Mouse (Mus musculus) embryonic facial prominence, embryonic 10.5 days (tissue): ENCODE data around the gene Cd68. TPM values are rescaled to one million over a fixed set of nuclear protein-coding genes. Genes with fewer than 3 reads are reported as not detected.

Experiments used
- DNase-seq: peaks from one replicate; pipeline ENCODE4 v3.0.0-alpha.2; 2017; ENCODE audit warnings: low spot score
- H3K27ac ChIP-seq: fragments of 300-500 bp; sonication (generic); replicated peaks from 2 replicates; pipeline ENCODE4 v1.5.1; 2016; ENCODE audit warnings: mild to moderate bottlenecking
- H3K27me3 ChIP-seq: fragments of 300-500 bp; sonication (generic); replicated peaks from 2 replicates; pipeline ENCODE4 v1.6.1; 2016; ENCODE audit warnings: low read depth, mild to moderate bottlenecking; ENCODE audit not compliant: poor library complexity, severe bottlenecking
- H3K36me3 ChIP-seq: fragments of 300-500 bp; sonication (generic); replicated peaks from 2 replicates; pipeline ENCODE4 v1.6.1; 2016; ENCODE audit warnings: mild to moderate bottlenecking, moderate library complexity
- H3K4me1 ChIP-seq: fragments of 300-500 bp; sonication (generic); 2 replicates; pipeline ENCODE4 v1.6.1; 2016
- H3K4me3 ChIP-seq: fragments of 300-500 bp; sonication (generic); 2 replicates; pipeline ENCODE4 v1.5.1; 2016; ENCODE audit warnings: mild to moderate bottlenecking, moderate library complexity
- H3K9me3 ChIP-seq: fragments of 300-500 bp; sonication (generic); 2 replicates; pipeline ENCODE4 v1.6.1; 2016; ENCODE audit warnings: mild to moderate bottlenecking
- WGBS: fragments of 180-500 bp; shearing (Covaris S2); methylation state at CpG from one replicate; pipeline ENCODE4 v1.1.7; 2016; 5-methylcytosine and 5-hydroxymethylcytosine counted together
- polyA plus RNA-seq: library from polyadenylated mRNA; unstranded; fragments of >200 nt; fragmentation: Nextera tagmentation; extraction: Ambion mirVana; gene quantifications from 2 replicates; pipeline ENCODE4 v1.2.1, GENCODE M21; 2016

The Cd68 gene
- polyA plus RNA-seq, 1 experiment from 2014 or later = 7.3 TPM

DNA sequence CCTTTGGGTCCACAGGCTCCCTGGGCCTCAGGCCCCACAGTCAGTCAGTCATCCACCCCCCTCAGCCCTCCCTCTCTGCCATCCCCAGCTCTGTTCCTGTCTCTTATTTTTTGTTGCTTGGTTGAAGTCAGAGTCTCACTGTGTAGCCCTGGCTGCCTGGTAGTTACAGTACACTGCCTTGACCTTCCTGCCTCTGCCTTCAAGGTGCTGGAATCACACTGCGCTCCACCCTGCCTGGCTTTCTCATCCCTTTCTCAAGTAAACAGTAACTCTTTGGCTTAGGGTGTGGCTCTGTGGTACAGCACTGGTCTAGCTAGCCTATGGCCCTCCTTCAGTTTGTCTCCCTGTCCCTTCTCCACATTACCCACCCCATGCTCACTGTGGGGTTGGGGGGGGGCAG is 23.9 kb upstream of the Cd68 start:
- H3K36me3 ChIP-seq = no peaks in the 10 kb centered on the region
- no peaks in the 10 kb centered on the region for H3K9me3 ChIP-seq
- no peak for DNase-seq
- H3K4me1 ChIP-seq = peaks cover 19% of the 10 kb centered on the region
- no peak overlapping the region for H3K4me3 ChIP-seq
- peaks cover 20% of the 10 kb centered on the region; the same call in 1 of the 2 replicates for H3K27me3 ChIP-seq
- 97% methylated on average over 1 of the region's 1 CpGs for WGBS
- no peak overlapping the region for H3K27ac ChIP-seq

DNA sequence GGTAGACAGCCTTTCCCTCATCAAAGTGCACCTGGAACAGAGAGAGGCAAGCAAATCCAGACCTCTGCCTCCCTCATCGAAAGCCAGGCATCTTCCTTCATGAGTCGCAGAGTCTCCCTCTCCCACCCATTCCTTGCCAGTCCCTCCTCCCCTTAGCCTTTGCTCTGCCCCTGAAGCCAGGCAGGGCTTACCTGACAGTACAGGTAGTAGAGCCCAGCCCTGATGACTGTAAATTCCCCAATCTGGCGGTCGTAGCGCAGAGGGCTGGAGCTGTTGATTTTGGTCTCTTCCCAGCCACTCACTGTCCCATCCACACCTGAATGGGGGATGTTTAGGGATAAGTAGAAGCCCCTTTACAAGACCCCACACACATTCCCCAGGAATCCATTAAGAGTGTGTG is 21.1 kb upstream of the Cd68 start:
- DNase-seq = no peak
- Histone ChIP-seq H3K36me3 (no peaks in the 10 kb centered on the region), H3K4me1 (peaks cover 31% of the 10 kb centered on the region), H3K4me3 (no peak overlapping the region), H3K9me3 (no peaks in the 10 kb centered on the region), H3K27me3 (peaks cover 22% of the 10 kb centered on the region; the same call in 1 of the 2 replicates), H3K27ac (no peak overlapping the region)
- 57% methylated on average over 5 of the region's 5 CpGs for WGBS

DNA sequence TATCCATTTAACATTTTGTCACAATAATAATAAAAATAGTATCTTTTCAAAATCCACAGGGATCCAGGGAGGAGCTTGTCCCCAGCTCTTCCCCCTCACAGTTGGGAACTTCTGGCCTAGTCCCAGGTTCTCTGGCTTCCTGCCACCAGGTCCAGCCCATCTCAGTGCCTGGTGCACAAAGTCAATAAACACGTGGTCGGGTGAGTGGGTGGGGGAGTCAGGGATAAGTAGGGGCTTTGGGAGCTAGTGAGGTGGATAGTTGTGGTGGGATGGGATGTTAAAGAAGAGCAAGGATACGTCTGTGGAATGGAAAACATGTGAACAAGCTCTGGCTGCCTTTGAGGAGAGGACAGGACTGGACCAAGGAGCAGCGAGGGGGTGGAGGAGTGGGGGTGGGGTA is 20.4 kb upstream of the Cd68 start:
- H3K36me3 ChIP-seq = no peaks in the 10 kb centered on the region
- DNase-seq = no peak
- H3K27ac ChIP-seq = no peak overlapping the region
- H3K9me3 ChIP-seq = no peaks in the 10 kb centered on the region
- WGBS = 20% methylated on average over 4 of the region's 4 CpGs
- peaks cover 22% of the 10 kb centered on the region; the same call in 1 of the 2 replicates for H3K27me3 ChIP-seq
- peaks cover 35% of the 10 kb centered on the region for H3K4me1 ChIP-seq
- H3K4me3 ChIP-seq = no peak overlapping the region

DNA sequence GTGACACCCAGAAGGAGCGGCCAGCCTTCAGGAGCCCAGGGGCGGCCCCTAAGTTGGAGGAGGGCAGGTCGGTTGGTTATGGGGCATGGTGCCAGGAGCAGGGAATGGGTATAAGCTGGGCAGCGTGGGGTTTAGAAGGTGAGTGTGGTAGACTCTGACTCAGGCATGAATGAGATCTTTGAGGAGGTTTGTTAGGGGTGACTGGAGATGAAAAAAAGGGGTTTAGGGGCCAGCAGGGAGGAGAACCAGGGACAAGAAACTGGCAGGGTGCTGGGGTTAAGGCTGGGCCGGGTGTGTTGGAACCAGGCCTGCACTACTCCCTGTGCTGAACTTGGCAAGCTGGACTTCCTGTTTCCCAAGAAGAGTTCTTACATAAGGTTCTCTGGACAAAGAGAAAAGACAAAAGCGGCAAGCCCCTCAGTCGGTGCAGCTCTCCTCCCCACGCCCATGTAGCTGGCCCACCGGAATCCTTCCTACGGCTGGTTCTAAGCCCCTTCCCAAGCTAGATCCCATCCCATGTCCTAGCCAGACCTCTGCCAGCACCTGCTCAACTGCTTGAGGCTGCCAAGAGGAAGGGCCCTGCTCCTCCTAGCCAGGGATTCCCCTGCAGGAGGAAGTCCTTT is 19.7 kb upstream of the Cd68 start, which contains the start of gene Tnfsf13:
Tnfsf13 (minus strand) TSS at position 259 of the 623 bp plus-strand sequence.
- no peak for DNase-seq
- H3K27me3 ChIP-seq = peaks cover 22% of the 10 kb centered on the region; the same call in 1 of the 2 replicates
- no peaks in the 10 kb centered on the region; the same call in 1 of the 2 replicates for H3K36me3 ChIP-seq
- H3K4me3 ChIP-seq = no peak within 1 kb of the TSS
- H3K27ac ChIP-seq = 0 out of 2 replicates have a peak within 1 kb of the TSS, but pooled peaks have one; percentile 94
- no peaks in the 10 kb centered on the region for H3K9me3 ChIP-seq
- 76% methylated on average over 10 of the region's 10 CpGs for WGBS
- H3K4me1 ChIP-seq = peaks cover 41% of the 10 kb centered on the region

DNA sequence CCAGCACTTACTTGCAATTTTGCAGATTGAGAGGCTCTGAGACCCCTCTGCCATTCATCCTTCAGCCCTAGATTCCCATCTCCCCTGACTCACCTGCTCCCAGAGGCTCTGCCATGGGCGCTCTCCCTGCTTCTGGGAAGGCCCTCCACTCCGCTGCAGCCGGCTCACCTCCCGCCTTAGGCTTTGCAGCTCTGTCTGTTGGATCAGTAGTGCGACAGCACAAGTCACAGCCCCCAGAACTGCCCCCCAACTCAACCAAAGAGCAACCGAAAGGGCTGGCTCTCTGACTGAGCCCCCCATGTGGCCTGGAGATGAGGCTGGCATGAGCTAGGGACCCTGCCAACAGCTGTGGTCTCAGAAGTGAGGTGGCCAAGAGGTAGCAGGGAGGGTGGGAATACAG is 19.0 kb upstream of the Cd68 start:
- Histone ChIP-seq H3K4me1 (peaks cover 48% of the 10 kb centered on the region), H3K27me3 (peaks cover 22% of the 10 kb centered on the region; the same call in 1 of the 2 replicates), H3K9me3 (no peaks in the 10 kb centered on the region), H3K27ac (no peak overlapping the region), H3K36me3 (peaks cover 7% of the 10 kb centered on the region), H3K4me3 (no peak overlapping the region)
- DNase-seq = no peak
- 81% methylated on average over 6 of the region's 6 CpGs for WGBS

DNA sequence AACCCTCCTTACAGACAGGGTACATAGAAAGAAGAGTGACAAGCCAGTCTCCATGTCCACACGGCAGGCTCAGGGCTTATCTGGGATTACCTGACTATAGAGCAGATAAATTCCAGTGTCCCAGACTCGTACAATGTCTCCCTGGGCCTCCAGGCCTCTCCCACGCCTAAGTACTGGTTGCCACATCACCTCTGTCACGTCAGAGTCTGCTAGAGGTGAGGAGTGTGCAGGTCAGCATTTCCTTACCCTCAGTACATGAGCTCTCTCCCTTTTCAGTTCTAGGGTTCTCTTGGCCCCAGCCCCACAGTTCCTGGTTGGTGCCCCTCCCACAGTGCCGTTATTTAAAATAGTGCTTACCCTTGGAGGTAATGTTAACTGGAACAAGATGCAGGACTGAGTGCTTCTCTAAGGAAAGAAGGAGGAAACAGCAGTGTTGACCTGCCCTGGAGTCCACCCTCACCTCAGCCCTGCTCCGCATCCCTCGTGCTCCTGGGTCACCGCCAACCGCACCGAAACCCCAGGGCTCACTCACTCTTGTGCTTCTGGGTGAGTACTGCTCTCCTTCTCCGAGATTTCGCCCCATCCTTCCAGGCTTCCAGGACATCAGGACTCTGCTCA is 18.3 kb upstream of the Cd68 start:
- Histone ChIP-seq H3K27ac (peak overlapping the region; percentile 94), H3K4me3 (no peak overlapping the region), H3K36me3 (peaks cover 14% of the 10 kb centered on the region), H3K9me3 (no peaks in the 10 kb centered on the region), H3K4me1 (peaks cover 54% of the 10 kb centered on the region), H3K27me3 (peaks cover 22% of the 10 kb centered on the region; the same call in 1 of the 2 replicates)
- 77% methylated on average over 12 of the region's 12 CpGs for WGBS
- DNase-seq = no peak

DNA sequence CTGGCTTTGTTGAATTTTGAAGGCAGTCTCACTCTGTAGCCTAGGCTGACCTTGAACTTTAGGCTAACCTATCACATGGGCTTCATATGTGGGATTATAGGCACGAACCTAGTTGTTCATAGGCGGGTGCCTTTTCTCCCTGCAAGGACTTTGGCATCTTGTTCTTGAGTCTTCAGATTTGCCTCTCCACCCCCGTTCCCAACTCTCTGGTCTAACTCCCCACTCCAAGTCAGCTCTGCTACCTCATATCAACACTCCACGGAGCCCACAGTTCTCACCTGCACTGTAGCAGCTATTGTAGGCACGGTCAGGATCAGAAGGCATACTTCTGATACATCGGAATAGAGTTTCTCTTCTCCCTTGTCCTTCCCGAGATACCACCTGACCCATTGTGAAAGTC is 17.6 kb upstream of the Cd68 start:
- Histone ChIP-seq H3K4me1 (peaks cover 55% of the 10 kb centered on the region), H3K27ac (peak overlapping the region; percentile 94), H3K4me3 (peak overlapping the region; percentile 81; the same call in 1 of the 2 replicates), H3K9me3 (no peaks in the 10 kb centered on the region), H3K36me3 (peaks cover 20% of the 10 kb centered on the region), H3K27me3 (peaks cover 22% of the 10 kb centered on the region; the same call in 1 of the 2 replicates)
- DNase-seq = no peak
- WGBS = 80% methylated on average over 7 of the region's 7 CpGs

DNA sequence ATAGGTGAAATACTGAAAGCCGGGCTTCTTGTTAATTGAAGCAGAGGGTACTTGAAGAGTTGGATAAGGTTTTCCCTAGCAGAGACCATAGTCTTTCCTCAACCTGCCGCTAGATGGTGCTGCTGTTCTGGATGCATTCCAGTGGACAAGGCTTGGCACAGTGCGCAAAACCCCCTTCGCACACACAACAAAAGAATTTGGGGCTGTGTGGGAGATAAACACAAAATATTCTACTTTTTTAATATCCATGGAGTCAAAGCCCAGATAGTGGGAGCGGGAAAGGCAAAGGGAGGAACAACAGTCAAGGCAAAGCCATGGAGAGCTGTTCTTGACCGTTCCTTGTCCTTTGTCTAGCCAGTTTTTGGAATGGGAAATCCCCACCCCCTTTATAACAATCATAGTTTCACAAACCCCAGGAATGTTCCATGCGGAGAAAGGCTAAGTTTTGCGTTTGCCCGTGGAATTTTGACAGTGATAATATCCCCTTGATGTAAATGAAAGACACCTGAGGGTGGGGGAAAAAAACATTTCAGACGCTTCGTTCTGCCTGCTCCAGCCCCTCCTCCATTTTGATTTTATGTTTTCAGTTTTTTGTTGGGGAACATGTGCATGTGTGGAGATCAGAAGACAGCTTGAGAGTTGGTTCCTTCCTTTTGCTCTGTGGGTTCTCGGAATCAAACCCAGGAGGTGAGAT is 17.0 kb upstream of the Cd68 start:
- Histone ChIP-seq H3K36me3 (peaks cover 26% of the 10 kb centered on the region), H3K27me3 (peaks cover 22% of the 10 kb centered on the region; the same call in 1 of the 2 replicates), H3K4me1 (peaks cover 55% of the 10 kb centered on the region), H3K27ac (peak overlapping the region; percentile 94), H3K9me3 (no peaks in the 10 kb centered on the region), H3K4me3 (peak overlapping the region; percentile 81)
- 26% methylated on average over 12 of the region's 12 CpGs for WGBS
- DNase-seq = peak; percentile 91

DNA sequence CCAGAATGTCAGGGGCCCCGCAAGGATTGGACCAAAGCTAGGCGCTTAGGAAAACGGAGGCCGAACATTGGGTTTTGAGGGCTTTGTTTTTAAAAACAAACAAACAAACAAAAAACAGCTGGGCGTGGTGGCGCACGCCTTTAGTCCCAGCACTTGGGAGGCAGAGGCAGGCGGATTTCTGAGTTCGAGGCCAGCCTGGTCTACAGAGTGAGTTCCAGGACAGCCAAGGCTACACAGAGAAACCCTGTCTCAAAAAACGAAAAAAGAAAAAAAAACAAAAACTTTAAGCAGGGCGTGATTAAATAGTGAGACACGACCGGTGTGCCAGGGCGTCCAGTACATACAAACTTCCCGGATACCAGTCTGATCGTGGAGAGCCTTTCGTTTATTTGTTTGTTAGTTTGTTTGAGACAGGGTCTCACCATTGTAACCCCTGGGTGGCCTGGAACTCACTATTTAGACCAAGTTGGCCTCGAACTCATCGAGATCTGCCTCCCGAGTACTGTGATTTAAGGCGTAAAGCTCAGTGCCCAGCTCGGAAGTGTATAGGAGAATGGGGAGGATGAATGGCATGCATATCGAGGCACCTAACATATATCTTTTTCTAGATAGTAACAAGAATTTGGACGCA is 16.4 kb upstream of the Cd68 start:
- H3K4me1 ChIP-seq = peaks cover 55% of the 10 kb centered on the region
- WGBS = 28% methylated on average over 24 of the region's 24 CpGs

DNA sequence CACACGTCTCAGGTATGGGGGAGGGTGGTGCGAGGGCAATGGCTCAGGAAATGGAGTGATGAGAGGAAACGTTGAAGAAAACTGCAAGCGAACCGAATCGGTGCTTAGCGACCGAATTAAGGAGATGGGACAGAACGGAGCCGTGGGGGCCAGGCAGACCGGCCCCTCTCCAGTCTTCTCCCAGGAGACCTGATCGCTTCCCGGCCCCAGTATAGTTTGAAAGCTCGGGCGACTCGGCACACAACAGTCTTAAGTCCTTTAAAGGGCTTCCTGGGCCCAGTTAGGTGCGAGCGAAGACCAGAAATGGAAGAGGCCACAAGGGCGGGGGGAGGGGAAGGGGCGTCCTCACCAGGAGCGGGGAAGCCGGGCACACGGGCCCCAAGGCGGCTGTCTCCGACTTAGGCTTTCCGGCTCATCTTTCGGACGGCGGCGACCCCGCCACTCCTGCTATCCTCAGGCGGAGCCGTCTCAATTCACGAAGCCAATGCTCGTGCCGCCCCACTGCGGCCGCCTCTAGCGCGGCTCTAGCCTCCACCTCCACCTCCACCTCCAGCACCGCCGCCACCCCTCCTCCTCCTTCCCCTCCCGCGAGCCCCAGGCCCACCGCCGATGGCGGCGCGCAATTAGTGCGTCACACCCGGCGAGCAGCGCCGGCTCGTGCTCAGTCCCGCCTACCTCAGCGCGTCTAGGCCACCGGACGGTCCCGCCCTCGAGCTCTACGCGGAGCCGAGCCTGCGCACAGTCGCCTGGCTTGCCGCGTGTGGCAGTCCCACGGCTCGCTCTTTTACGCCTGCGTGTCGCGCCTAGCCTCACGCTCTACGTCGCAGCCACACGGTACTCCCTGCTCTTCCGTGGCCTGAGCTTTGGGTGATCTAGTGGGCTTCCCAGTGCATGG is 15.6 kb upstream of the Cd68 start, which contains the start of gene Senp3:
Senp3 (minus strand) TSS at position 771 of the 895 bp plus-strand sequence.
- DNase-seq = peak; percentile 99
- peaks cover 41% of the 10 kb centered on the region for H3K36me3 ChIP-seq
- peaks cover 18% of the 10 kb centered on the region; the same call in 1 of the 2 replicates for H3K27me3 ChIP-seq
- peaks cover 51% of the 10 kb centered on the region for H3K4me1 ChIP-seq
- peak within 1 kb of the TSS; percentile 81 for H3K4me3 ChIP-seq
- H3K9me3 ChIP-seq = no peaks in the 10 kb centered on the region
- H3K27ac ChIP-seq = peak within 1 kb of the TSS; percentile 94
- WGBS = under 1% methylated on average over 80 of the region's 80 CpGs

More for the DNA sequence above, 16.4 kb upstream of the Cd68 start:
- Histone ChIP-seq H3K27ac (peak overlapping the region; percentile 94), H3K36me3 (peaks cover 33% of the 10 kb centered on the region), H3K9me3 (no peaks in the 10 kb centered on the region), H3K4me3 (peak overlapping the region; percentile 81), H3K27me3 (peaks cover 21% of the 10 kb centered on the region; the same call in 1 of the 2 replicates)
- no peak for DNase-seq

DNA sequence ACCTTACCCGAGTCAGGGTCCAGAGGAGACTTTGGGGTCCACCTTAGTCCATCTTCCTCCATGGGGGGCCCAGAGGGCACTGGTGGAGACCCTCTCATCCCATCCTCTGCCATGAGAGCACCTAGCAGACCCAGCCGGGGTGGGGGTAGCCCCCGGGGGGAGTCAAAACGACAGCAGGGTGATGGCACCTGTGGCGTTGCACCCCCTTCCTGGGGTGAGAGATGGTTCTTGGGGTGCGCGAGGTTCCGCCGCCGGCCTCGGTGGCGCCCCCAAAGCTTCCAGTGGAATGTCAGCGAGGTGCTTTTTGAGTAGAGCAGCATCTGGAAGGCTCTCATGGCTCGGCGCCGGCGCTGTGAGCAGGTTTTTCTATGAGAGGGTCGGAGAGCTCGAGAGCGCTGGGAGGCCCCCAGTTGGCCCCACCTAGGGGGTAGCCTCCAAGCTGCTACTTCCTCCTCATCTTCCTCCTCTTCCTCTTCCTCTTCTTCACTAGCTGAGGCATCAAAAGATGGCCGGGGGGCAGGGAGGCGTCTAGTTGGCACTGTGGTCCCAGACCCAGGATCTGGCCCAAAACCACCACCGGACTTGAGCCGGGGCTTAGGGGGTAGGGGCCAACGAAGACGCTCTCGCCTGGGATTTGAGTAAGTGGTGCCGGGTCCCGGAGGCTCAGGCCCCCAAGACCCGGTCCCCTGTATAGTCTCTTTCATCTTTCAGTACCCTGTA is 14.3 kb upstream of the Cd68 start:
- 93% methylated on average over 30 of the region's 30 CpGs for whole genome bisulfite sequencing
- DNase-seq = no peak
- Histone ChIP-seq H3K36me3 (peaks cover 53% of the 10 kb centered on the region), H3K27ac (no peak overlapping the region), H3K27me3 (0 out of 2 replicates have a peak, but pooled peaks cover 10% of the 10 kb centered on the region), H3K4me3 (peak overlapping the region; percentile 81), H3K4me1 (peaks cover 43% of the 10 kb centered on the region), H3K9me3 (no peaks in the 10 kb centered on the region)
